Mouse (Mus musculus) cerebellum, adult 2 months (tissue): ENCODE measurements around the gene Creg2. TPM values are rescaled to one million over a fixed set of nuclear protein-coding genes. Genes with fewer than 3 reads are reported as not detected.

Experiments used
- DNase-seq, 2 experiments: peaks; one replicate each; pipeline ENCODE4 v3.0.0; 2021
- H3K27ac ChIP-seq: fragments of 200-500 bp; 2 replicates; pipeline ENCODE4 v1.5.1; 2012; ENCODE audit warnings: low read length, control low read depth, inconsistent platforms; ENCODE audit not compliant: insufficient read depth
- H3K27me3 ChIP-seq: fragments of 200-500 bp; 2 replicates; pipeline ENCODE4 v1.6.1; 2012; ENCODE audit warnings: inconsistent platforms, mild to moderate bottlenecking, low read length, moderate library complexity; ENCODE audit not compliant: control insufficient read depth, insufficient read depth
- H3K4me1 ChIP-seq: fragments of 200-500 bp; 2 replicates; pipeline ENCODE4 v1.6.1; 2011; ENCODE audit warnings: low read length; ENCODE audit not compliant: control insufficient read depth, insufficient read depth
- H3K4me3 ChIP-seq: fragments of 200-500 bp; replicated peaks from 2 replicates; pipeline ENCODE3; 2011; ENCODE audit warnings: mild to moderate bottlenecking, low read depth, low read length, control low read depth; ENCODE audit not compliant: insufficient read depth
- CTCF ChIP-seq: fragments of 200-500 bp; IDR thresholded peaks from 2 replicates; pipeline ENCODE4 v1.5.1; 2011; ENCODE audit warnings: low read depth, mild to moderate bottlenecking, control low read depth, low read length, moderate library complexity, borderline replicate concordance; ENCODE audit not compliant: insufficient read depth
- POLR2A ChIP-seq: fragments of 200-500 bp; IDR thresholded peaks from 2 replicates; pipeline ENCODE4 v1.6.1; 2011; ENCODE audit warnings: low read length, control low read depth, borderline replicate concordance; ENCODE audit not compliant: insufficient read depth
- WGBS: fragments of 180-500 bp; shearing (Covaris S2); methylation state at CpG from one replicate; pipeline ENCODE4 v1.1.7; 2018; 5-methylcytosine and 5-hydroxymethylcytosine counted together
- polyA plus RNA-seq: library from polyadenylated mRNA; depleted of rRNA; stranded (reverse); fragments of >200 nt; gene quantifications from 2 replicates; pipeline ENCODE4 v1.2.3, GENCODE M21; 2012; rRNA removed

The Creg2 gene
- polyA plus RNA-seq, 1 experiment, result 8.2 TPM

- 24% methylated on average over 8 of the region's 8 CpGs for WGBS
- Histone ChIP-seq H3K4me1 (peaks cover 4% of the 10 kb centered on the region; the same call in 1 of the 2 replicates), H3K4me3 (peak overlapping the region; percentile 76), H3K27me3 (no peaks in the 10 kb centered on the region), H3K27ac (no peak overlapping the region)
- TF ChIP-seq POLR2A (no peak), CTCF (no peak)
- DNase-seq, result no peak
These were observed 75.4 kb downstream of the Creg2 start for GRCm38 (mm10) chr1:39575778-39576375.

DNA sequence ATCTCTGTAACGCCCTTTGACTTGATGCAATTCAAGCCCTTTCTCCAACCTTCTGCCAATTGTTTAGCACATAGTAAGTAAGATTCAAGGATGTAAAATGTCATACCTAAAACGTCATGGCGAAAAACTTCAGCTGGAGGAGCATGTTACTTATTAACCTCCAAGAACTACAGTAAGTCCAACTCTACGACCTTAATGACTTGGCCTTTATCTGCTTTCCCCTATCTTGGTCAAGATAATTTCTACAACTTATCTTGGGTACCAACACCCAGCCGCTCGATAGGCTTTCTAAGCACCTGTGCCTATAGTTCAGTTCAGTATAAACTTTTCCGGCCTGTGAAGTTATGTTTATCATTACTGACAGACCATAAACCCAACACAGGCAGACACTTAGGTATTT lies 77.4 kb downstream of the Creg2 start:
- Histone ChIP-seq H3K27ac (no peak overlapping the region), H3K27me3 (no peaks in the 10 kb centered on the region), H3K4me3 (no peak overlapping the region), H3K4me1 (peaks cover 4% of the 10 kb centered on the region; the same call in 1 of the 2 replicates)
- no peak for TF ChIP-seq CTCF
- no peak for TF ChIP-seq POLR2A
- 93% methylated on average over 7 of the region's 7 CpGs for WGBS
- DNase-seq, result no peak

- WGBS, result 78% methylated on average over 6 of the region's 6 CpGs
- H3K27ac ChIP-seq, result no peak overlapping the region
- no peak overlapping the region for H3K4me3 ChIP-seq
- DNase-seq, result no peak
- no peaks in the 10 kb centered on the region for H3K27me3 ChIP-seq
- peaks cover 4% of the 10 kb centered on the region; the same call in 1 of the 2 replicates for H3K4me1 ChIP-seq
- no peak for TF ChIP-seq CTCF
- TF ChIP-seq POLR2A, result no peak
These were observed 79.6 kb downstream of the Creg2 start for GRCm38 (mm10) chr1:39571653-39572052.

Other genes starting within 250 kb of the Creg2 start
- 29.2 and 34.0 TPM in 2 replicates for gene Tbc1d8, start 172.7 kb downstream of the Creg2 start, polyA plus RNA-seq
- gene Cnot11, start 116.5 kb downstream of the Creg2 start, polyA plus RNA-seq, result 21.0 and 23.1 TPM in 2 replicates
- 22.3 and 26.3 TPM in 2 replicates for gene Rnf149, start 74.1 kb downstream of the Creg2 start, polyA plus RNA-seq
- 0.26 and 0.29 TPM in 2 replicates for gene Rfx8, start 69.5 kb upstream of the Creg2 start, polyA plus RNA-seq
- not detected in 2 replicates for gene Gm3646, start 153.9 kb upstream of the Creg2 start, polyA plus RNA-seq
- 166 and 168 TPM in 2 replicates for gene Map4k4, start 249.4 kb upstream of the Creg2 start, polyA plus RNA-seq